ENCODE assay signal across 9 mouse cellular contexts in genomic region chr4:83214822-83215558, GRCm38 (mm10).
DNase-seq lines count a peak whose midpoint lies in the region; ATAC-seq and TF ChIP-seq lines count a peak whose summit lies in the region.
"Had no signal": no experiment of that assay in that cellular context is flagged by ENCODE, and none has a peak within 500 bp of the region (broad histone marks: within the 10 kb centered on the region; RNA-seq: fewer than 3 reads in every experiment).

No protein-coding gene starts in this region.

- ATAC-seq in embryonic facial prominence, embryonic 13.5 days (ENCODE audit: insufficient number of reproducible peaks, insufficient read depth, low FRiP score, low TSS enrichment, low read depth), result no peak
- ATAC-seq in heart, postnatal 0 days (ENCODE audit: insufficient read depth, low read depth), result 0 out of 2 replicates have a peak, but pooled peaks have one; percentile 24

- peaks cover 19% of the 10 kb centered on the region for H3K4me1 ChIP-seq in embryonic facial prominence, embryonic 13.5 days
- no peaks in the 10 kb centered on the region for H3K4me1 ChIP-seq in heart, postnatal 0 days (ENCODE audit: control insufficient read depth, insufficient read depth)

- no peaks in the 10 kb centered on the region for H3K27me3 ChIP-seq in embryonic facial prominence, embryonic 13.5 days
- no peaks in the 10 kb centered on the region for H3K27me3 ChIP-seq in heart, postnatal 0 days (ENCODE audit: control insufficient read depth, insufficient read depth, low read length)
- H3K27me3 ChIP-seq: midbrain, embryonic 12.5 days had no signal

- peak overlapping the region; percentile 69 for H3K27ac ChIP-seq in embryonic facial prominence, embryonic 13.5 days
- H3K27ac ChIP-seq in heart, postnatal 0 days (ENCODE audit: low read depth), result no peak overlapping the region
- H3K27ac ChIP-seq: midbrain, embryonic 12.5 days had no signal

- no peak overlapping the region for H3K4me3 ChIP-seq in embryonic facial prominence, embryonic 13.5 days
- no peak overlapping the region for H3K4me3 ChIP-seq in heart, postnatal 0 days (ENCODE audit: low read depth, low read length)
- H3K4me3 ChIP-seq: midbrain, embryonic 12.5 days had no signal

- no peaks in the 10 kb centered on the region for H3K36me3 ChIP-seq in embryonic facial prominence, embryonic 13.5 days
- no peaks in the 10 kb centered on the region for H3K36me3 ChIP-seq in heart, postnatal 0 days (replicated peaks; ENCODE audit: control insufficient read depth, insufficient read depth, low read length)
- H3K36me3 ChIP-seq: midbrain, embryonic 12.5 days had no signal

- H3K4me2 ChIP-seq in embryonic facial prominence, embryonic 13.5 days, result 0 out of 2 replicates have a peak overlapping the region, but pooled peaks have one; percentile 2
- H3K4me2 ChIP-seq in heart, postnatal 0 days (ENCODE audit: low read depth, low read length), result no peak overlapping the region
- H3K4me2 ChIP-seq: midbrain, embryonic 12.5 days had no signal

- TF ChIP-seq EP300 in heart, postnatal 0 days (IDR thresholded peaks at IDR 0.05; ENCODE audit: low read depth), result no peak

- H3K9me3 ChIP-seq in embryonic facial prominence, embryonic 13.5 days, result no peaks in the 10 kb centered on the region
- no peaks in the 10 kb centered on the region for H3K9me3 ChIP-seq in heart, postnatal 0 days (replicated peaks; ENCODE audit: control insufficient read depth, low read length)
- H3K9me3 ChIP-seq: midbrain, embryonic 12.5 days had no signal

- WGBS in embryonic facial prominence, embryonic 13.5 days, result 35% methylated on average over 9 of the region's 9 CpGs
- 50% methylated on average over 9 of the region's 9 CpGs for WGBS in heart, postnatal 0 days

- no peak overlapping the region for H3K9ac ChIP-seq in embryonic facial prominence, embryonic 13.5 days
- no peak overlapping the region for H3K9ac ChIP-seq in heart, postnatal 0 days (replicated peaks; ENCODE audit: low read depth, low read length)
- H3K9ac ChIP-seq: midbrain, embryonic 12.5 days had no signal

- peak; percentile 21 for DNase-seq in layer of hippocampus, adult 9-11 months
- no peak for DNase-seq in layer of hippocampus, postnatal 14 days (ENCODE audit: low spot score in 2 of 2)
- peak; percentile 51 for DNase-seq in heart, postnatal 0 days (ENCODE audit: low spot score)
- DNase-seq in lung, postnatal 25 days (ENCODE audit: low spot score), result peak; percentile 37
- no peak for DNase-seq in urinary bladder, adult 18-20 months (ENCODE audit: low spot score in 2 of 2)
- no peak for DNase-seq in thymus, adult 18-20 months
- DNase-seq in cerebellum, postnatal 25 days, result no peak

- TF ChIP-seq CTCF in heart, postnatal 0 days (IDR thresholded peaks at IDR 0.05; ENCODE audit: low read depth), result no peak

Comparison
In these comparisons a context has a peak if more than half of its experiments do, and no peak if none do; other contexts are left out.
1. DNase-seq: peak in layer of hippocampus, adult 9-11 months (single experiment), heart, postnatal 0 days (single experiment) and lung, postnatal 25 days (single experiment); none in layer of hippocampus, postnatal 14 days (0 of 2), urinary bladder, adult 18-20 months (0 of 2), thymus, adult 18-20 months (0 of 2) and cerebellum, postnatal 25 days (0 of 2).